Mouse (Mus musculus): ENCODE data around the gene Tnp2. TPM values are rescaled to one million over a fixed set of nuclear protein-coding genes. Genes with fewer than 3 reads are reported as not detected.
A peak's percentile ranks its signal among the peaks of the same experiment; 100 is the strongest.
"Not testable (repeated sequence)": the region's sequence is repeated elsewhere in the genome, so short reads cannot be mapped to it uniquely, and the experiment has no call there.

Tnp2 gene
- total RNA-seq, 1 experiment from 2014 or later, result not detected

DNA sequence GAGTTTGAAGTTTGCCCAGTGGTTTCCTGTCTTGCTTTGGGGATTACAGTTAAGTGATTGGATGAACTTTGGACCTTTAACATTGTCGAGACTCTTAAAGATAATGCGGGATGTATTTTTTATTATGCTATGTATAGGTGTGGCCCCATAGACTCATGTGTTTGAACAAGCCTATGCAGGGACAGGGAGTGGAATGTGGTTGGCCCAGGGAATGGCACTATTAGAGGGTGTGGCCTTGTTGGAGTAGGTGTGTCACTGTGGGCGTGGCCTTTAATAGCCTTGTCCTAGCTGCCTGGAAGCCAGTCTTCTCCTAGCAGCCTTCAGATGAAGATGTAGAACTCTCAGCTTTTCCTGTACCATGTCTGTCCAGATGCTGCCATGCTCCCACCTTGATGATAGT, 14.0 kb upstream of the Tnp2 start:
- ATAC-seq (ENCODE audit: extremely low read depth, insufficient number of reproducible peaks, low FRiP score, poor library complexity, severe bottlenecking), result not testable (repeated sequence)

DNA sequence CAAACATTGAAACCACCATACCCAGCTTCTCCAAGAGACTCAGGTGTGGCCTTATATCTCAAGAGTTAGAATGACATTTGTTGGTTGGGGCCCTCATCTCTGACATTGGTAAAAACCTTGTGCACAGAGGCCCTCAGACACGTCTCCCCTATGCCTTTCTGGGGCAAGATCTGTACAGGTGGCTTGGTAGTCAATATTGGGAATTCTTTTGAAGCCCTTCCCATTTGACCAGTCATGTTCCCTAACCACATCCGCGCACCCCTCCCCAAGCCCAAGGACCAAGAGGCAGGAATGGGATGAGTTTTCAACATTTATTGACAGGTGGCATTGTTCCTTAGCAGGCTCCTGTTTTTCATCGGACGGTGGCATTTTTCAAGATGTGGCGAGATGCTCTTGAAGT, 7.6 kb upstream of the Tnp2 start, which contains the start of gene Prm2:
Prm2 (minus strand) TSS at position 101 of the 400 bp plus-strand sequence.
- no peak for ATAC-seq (ENCODE audit: extremely low read depth, insufficient number of reproducible peaks, low FRiP score, poor library complexity, severe bottlenecking)

DNA sequence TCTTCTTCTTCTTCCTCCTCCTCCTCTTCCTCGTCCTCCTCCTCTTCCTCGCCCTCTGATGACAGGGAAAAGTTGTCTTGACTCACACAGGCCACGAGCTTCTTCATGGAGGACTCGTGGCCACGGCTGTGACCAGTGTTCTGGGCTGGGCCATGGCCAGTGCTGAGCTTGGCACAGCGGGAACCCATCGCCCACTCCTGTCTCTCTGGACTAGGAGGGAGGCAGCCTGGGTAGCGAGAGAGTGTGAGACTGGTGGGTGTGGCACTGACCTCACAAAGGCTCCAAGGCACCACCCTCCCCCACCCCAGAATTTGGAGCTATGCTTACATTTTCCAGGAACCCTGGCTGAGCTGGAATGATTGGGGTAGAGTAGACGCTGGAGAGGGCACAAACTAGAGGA, 2.2 kb upstream of the Tnp2 start, which contains the start of gene Prm3:
Prm3 (minus strand) TSS at position 213 of the 400 bp plus-strand sequence.
- ATAC-seq (ENCODE audit: extremely low read depth, insufficient number of reproducible peaks, low FRiP score, poor library complexity, severe bottlenecking), result no peak

DNA sequence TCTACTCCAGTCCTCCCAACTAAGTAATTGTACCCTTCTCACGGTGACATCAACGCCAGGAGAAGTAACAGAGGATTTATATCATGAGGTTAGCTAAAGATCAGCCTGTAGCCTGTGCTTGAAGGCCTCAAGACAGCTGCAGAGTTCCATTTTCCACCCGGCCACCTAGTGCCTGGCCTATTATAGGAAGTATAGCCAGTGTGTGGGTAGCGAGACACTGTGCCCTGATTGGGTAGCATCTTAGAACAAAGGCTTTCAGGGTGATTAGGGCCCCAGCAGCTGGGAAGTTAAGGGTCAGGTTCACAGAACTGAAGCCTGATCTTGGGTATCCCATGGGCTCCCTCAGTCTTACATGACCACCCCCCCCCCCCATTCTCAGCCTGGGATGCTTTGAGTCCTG, 406 bp upstream of the Tnp2 start:
- ATAC-seq (ENCODE audit: extremely low read depth, insufficient number of reproducible peaks, low FRiP score, poor library complexity, severe bottlenecking), result no peak

GRCm38 (mm10) chr16:10787548-10788058, 857 bp downstream of the Tnp2 start:
- ATAC-seq (ENCODE audit: extremely low read depth, insufficient number of reproducible peaks, low FRiP score, poor library complexity, severe bottlenecking), result no peak

- ATAC-seq (ENCODE audit: extremely low read depth, insufficient number of reproducible peaks, low FRiP score, poor library complexity, severe bottlenecking), result no peak
Measured at GRCm38 (mm10) chr16:10786782-10787547, 1.5 kb downstream of the Tnp2 start.

DNA sequence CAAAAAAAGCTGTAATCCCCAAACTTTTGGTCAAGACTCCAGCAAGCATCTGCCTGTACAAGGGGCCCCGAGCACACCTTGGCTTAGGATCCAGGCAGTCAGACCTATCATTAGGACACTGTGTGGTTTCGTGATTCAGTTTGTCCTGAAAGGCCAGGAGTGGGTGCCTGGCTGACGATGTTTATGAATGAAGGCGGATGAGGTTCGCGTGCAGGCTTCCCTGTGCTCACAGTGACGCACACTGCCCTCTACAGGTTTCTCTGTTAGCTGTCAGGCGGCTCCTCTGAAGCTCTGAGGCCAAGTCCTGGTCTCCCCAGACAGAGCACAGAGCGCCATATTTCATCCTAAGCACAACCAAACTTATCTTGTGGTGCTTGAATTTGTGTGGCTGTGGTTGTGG, 2.2 kb downstream of the Tnp2 start:
- ATAC-seq (ENCODE audit: extremely low read depth, insufficient number of reproducible peaks, low FRiP score, poor library complexity, severe bottlenecking), result peak; percentile 76

- peak; percentile 58 for ATAC-seq (ENCODE audit: extremely low read depth, insufficient number of reproducible peaks, low FRiP score, poor library complexity, severe bottlenecking)
Measured at GRCm38 (mm10) chr16:10785371-10786231, 2.9 kb downstream of the Tnp2 start, which contains the start of gene Socs1. Gene Socs1 (minus strand): TSS chr16:10785536.

- ATAC-seq (ENCODE audit: extremely low read depth, insufficient number of reproducible peaks, low FRiP score, poor library complexity, severe bottlenecking), result peak; percentile 47
Measured at GRCm38 (mm10) chr16:10784793-10785370, 3.6 kb downstream of the Tnp2 start.

GRCm38 (mm10) chr16:10783883-10784792, 4.3 kb downstream of the Tnp2 start:
- no peak for ATAC-seq (ENCODE audit: extremely low read depth, insufficient number of reproducible peaks, low FRiP score, poor library complexity, severe bottlenecking)

DNA sequence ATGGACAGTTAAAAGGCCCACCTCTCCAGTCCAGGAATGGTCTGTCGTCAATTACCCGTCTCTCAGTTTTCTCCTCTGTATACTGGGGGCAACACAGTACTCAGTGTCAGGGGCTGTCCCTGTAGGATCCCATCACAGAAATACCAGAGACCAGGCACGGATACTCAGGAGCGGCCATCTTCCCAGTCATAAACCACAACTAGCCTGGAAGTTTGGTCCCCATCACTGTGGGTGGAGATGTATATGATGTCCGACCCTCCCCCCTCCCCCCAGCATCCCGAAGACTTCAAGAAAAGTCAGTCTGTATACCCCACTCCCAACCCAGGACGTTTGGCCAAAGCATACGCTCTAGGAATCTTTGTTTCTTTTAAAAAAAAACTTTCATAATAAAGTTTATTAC, 5.0 kb downstream of the Tnp2 start:
- no peak for ATAC-seq (ENCODE audit: extremely low read depth, insufficient number of reproducible peaks, low FRiP score, poor library complexity, severe bottlenecking)

- ATAC-seq (ENCODE audit: extremely low read depth, insufficient number of reproducible peaks, low FRiP score, poor library complexity, severe bottlenecking), result no peak
Measured at GRCm38 (mm10) chr16:10783152-10783434, 5.4 kb downstream of the Tnp2 start.

DNA sequence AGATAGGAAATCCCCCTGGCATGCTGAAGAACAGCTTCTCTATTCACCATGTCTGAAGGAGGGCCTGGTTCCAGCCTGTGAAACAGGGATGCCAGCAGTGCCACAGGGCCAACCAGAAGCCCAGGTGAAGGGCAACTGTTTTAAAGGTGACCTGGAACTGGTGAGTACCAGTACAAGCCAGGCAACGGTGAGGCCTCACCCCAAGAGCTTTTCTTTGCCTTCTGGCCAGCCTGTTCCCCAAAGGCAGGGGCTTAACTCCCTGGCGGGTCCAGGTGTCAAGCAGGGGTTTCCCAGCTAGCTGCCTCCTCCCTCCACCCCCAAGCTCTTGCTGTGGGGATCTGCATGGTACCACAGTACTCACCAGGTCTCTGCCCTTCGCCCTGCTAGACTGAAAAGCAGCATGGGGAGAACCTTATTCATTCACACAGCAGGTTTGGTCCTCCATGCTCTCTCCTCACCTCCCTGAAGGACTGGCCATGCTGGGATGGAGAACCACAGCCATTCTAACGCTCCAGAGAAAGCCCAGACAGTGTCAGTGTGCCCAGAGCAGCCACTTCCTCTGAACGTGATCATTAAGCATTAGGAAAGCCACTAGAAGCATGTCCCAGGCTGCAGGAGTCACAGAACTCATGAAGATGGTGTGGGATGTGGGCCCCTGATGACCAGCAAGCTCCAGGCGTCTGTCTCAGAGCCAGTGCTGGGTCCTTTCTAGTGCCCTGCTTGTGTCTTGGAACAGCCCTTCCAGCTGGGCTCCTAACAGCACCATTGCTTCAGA, 5.9 kb downstream of the Tnp2 start:
- no peak for ATAC-seq (ENCODE audit: extremely low read depth, insufficient number of reproducible peaks, low FRiP score, poor library complexity, severe bottlenecking)

- no peak for ATAC-seq (ENCODE audit: extremely low read depth, insufficient number of reproducible peaks, low FRiP score, poor library complexity, severe bottlenecking)
Measured at GRCm38 (mm10) chr16:10781862-10782371, 6.5 kb downstream of the Tnp2 start.

DNA sequence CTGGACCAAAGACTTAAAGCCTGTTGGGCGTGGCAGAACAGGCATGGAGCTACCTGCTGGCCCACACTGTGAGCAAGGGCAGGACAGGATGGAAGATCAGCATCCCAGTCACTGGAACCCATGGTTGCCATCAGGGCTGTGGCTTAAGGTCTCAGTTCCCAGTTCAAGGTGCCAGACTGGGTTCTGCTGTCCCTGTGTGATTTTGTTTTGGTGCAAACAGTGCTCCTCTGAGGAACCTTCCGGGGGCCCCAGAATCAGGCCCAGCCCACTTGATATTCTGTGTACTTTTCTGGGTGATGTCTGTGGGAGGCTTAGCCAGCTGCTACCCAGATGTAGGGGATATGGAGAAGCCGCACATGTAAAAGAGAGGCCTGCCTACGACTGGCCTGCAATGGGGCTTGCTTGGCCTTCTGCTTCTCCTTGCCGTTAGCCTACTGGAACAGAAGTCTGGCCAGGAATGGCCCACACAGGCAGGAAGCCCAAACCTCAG, 7.8 kb downstream of the Tnp2 start:
- no peak for ATAC-seq (ENCODE audit: extremely low read depth, insufficient number of reproducible peaks, low FRiP score, poor library complexity, severe bottlenecking)

GRCm38 (mm10) chr16:10777579-10778160, 10.8 kb downstream of the Tnp2 start:
- ATAC-seq (ENCODE audit: extremely low read depth, insufficient number of reproducible peaks, low FRiP score, poor library complexity, severe bottlenecking), result no peak

DNA sequence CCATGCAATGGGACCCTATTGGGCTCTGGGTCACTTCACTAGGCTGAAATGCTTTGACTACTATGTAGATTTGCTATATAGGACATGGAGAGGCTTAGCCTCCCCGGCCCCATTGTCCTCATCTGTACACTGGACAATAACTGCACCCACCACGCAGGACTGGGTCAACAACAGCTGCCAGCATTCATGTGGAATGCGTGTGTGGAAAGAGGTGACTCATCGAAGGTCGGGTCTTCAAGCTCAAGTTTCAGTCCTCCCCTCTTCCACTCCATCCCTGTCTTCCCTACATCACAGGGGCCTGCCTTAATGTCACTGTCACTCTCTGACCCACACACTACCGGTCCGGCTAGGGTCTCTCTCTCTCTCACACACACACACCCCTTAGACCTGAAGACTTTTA, 12.1 kb downstream of the Tnp2 start:
- no peak for ATAC-seq (ENCODE audit: extremely low read depth, insufficient number of reproducible peaks, low FRiP score, poor library complexity, severe bottlenecking)

Measured in neutrophil, adult 5-6 weeks (primary cell).